Mouse (Mus musculus) liver, embryonic 16.5 days (tissue): ENCODE results near the gene Mrpl10. TPM values are rescaled to one million over a fixed set of nuclear protein-coding genes. Genes with fewer than 3 reads are reported as not detected.
A peak's percentile ranks its signal among the peaks of the same experiment; 100 is the strongest.

Experiments
- ATAC-seq: fragments of 200-750 bp; cut with Nextera tagmentation; 2 replicates; pipeline ENCODE4 v1.8.0; 2017; ENCODE audit warnings: low read depth, mild to moderate bottlenecking, moderate number of reproducible peaks, moderate library complexity
- H3K27ac ChIP-seq: fragments of 300-500 bp; sonication (generic); 2 replicates; pipeline ENCODE4 v1.5.1; 2014; ENCODE audit warnings: mild to moderate bottlenecking, low read length
- H3K27me3 ChIP-seq: fragments of 300-500 bp; sonication (generic); 2 replicates; pipeline ENCODE4 v1.6.1; 2014; ENCODE audit warnings: low read depth, low read length, mixed read lengths; ENCODE audit not compliant: control insufficient read depth, insufficient read depth
- H3K36me3 ChIP-seq: fragments of 300-500 bp; sonication (generic); 2 replicates; pipeline ENCODE4 v1.6.1; 2014; ENCODE audit warnings: mild to moderate bottlenecking; ENCODE audit not compliant: control insufficient read depth, insufficient read depth
- H3K4me1 ChIP-seq: fragments of 300-500 bp; sonication (generic); 2 replicates; pipeline ENCODE4 v1.6.1; 2014; ENCODE audit warnings: low read depth, low read length, mixed read lengths; ENCODE audit not compliant: control insufficient read depth
- H3K4me2 ChIP-seq: fragments of 300-500 bp; sonication (generic); 2 replicates; pipeline ENCODE4 v1.6.1; 2014; ENCODE audit warnings: low read depth, low read length, mixed read lengths
- H3K4me3 ChIP-seq: fragments of 300-500 bp; sonication (generic); 2 replicates; pipeline ENCODE4 v1.5.1; 2014; ENCODE audit warnings: low read depth, mild to moderate bottlenecking, low read length
- H3K9ac ChIP-seq: fragments of 300-500 bp; sonication (generic); 2 replicates; pipeline ENCODE4 v1.6.1; 2014; ENCODE audit warnings: low read depth, low read length
- H3K9me3 ChIP-seq: fragments of 300-500 bp; sonication (generic); replicated peaks from 2 replicates; pipeline ENCODE4 v1.6.1; 2016; ENCODE audit warnings: low read length; ENCODE audit not compliant: control insufficient read depth
- WGBS: fragments of 180-500 bp; shearing (Covaris S2); extraction: QIAGEN DNeasy Blood & Tissue Kit; methylation state at CpG from one replicate; pipeline ENCODE4 v1.1.7; 2014; ENCODE audit not compliant: insufficient replicate concordance; 5-methylcytosine and 5-hydroxymethylcytosine counted together
- polyA plus RNA-seq: library from polyadenylated mRNA; unstranded; fragments of >200 nt; fragmentation: Nextera tagmentation; extraction: Ambion mirVana; gene quantifications from 2 replicates; pipeline ENCODE4 v1.2.1, GENCODE M21; 2015

Gene Mrpl10
- polyA plus RNA-seq, result 28.8 and 33.5 TPM in 2 replicates

- under 1% methylated on average over 48 of the region's 48 CpGs for WGBS
- peaks cover 12% of the 10 kb centered on the region for H3K4me1 ChIP-seq
- ATAC-seq, result peak; percentile 87
- peak within 1 kb of the TSS; percentile 61 for H3K27ac ChIP-seq
- peak within 1 kb of the TSS; percentile 77 for H3K4me2 ChIP-seq
- no peaks in the 10 kb centered on the region; the same call in 1 of the 2 replicates for H3K36me3 ChIP-seq
- peak within 1 kb of the TSS; percentile 82 for H3K9ac ChIP-seq
- H3K4me3 ChIP-seq, result peak within 1 kb of the TSS; percentile 79
- H3K9me3 ChIP-seq, result no peaks in the 10 kb centered on the region
- H3K27me3 ChIP-seq, result no peaks in the 10 kb centered on the region
Measured at GRCm38 (mm10) chr11:97041022-97041899, at the start of gene Mrpl10, which contains the start of gene Lrrc46. Gene Mrpl10, plus strand, starts transcription at chr11:97041560. Gene Lrrc46, minus strand, starts transcription at chr11:97041407.

DNA sequence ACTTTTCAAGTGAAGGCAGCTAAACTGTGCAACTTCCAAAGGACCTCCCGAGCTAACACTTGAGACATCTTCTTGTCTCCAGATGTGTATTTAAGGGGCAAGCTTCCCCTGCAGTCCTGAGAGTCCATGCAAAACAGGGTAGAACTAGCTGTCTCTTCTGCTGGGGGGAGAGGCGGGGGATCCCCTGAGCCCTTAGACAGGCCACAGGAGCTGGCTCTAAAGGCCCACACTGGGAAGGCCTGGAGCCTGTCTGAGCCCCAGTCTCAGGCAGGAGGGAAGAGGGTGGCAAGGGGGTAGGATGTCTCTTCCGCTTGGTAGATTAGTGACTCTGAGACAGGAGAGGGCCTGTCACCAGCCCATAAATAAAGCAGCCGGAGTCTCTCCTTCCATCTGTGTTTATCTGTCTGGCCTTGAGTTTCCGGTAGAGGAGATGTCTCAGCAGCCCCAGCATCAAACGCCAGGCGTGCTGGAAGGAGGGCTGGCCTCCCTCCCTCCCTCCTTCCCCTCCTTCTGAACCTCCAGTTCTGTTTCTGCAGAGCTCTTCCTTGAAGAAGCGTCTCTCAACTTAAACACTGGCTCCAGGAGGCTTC, 48.5 kb upstream of the Mrpl10 start:
- no peak for ATAC-seq
- H3K9ac ChIP-seq, result no peak overlapping the region
- 18% methylated on average over 8 of the region's 8 CpGs for whole genome bisulfite sequencing

DNA sequence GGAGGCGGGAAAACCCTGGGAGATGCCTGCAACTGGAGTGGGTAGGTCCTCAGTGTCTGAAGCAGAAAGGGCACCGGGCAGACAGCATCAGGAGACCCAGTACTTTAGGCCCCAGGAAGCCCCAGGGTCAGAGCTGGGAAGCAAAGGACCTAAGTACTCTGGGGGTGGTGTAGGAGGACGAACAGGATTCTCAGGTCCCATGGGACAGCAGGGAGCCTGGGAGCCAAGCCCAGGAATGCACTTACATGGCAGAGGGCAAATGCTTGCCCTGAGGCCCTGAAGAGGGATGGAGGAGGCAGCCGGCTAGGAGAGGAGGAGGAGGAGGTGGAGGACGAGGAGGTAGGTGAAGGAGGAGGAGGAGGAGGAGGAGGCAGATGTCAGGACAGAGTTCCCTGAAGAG, 46.3 kb upstream of the Mrpl10 start:
- ATAC-seq, result no peak
- H3K27me3 ChIP-seq, result peaks cover 32% of the 10 kb centered on the region
- H3K4me3 ChIP-seq, result no peak overlapping the region
- no peak overlapping the region for H3K9ac ChIP-seq
- no peaks in the 10 kb centered on the region for H3K4me1 ChIP-seq
- H3K36me3 ChIP-seq, result no peaks in the 10 kb centered on the region
- H3K4me2 ChIP-seq, result no peak overlapping the region
- H3K9me3 ChIP-seq, result no peaks in the 10 kb centered on the region
- WGBS, result 34% methylated on average over 5 of the region's 5 CpGs
- H3K27ac ChIP-seq, result no peak overlapping the region

More for the DNA sequence above, 48.5 kb upstream of the Mrpl10 start:
- H3K4me3 ChIP-seq, result no peak overlapping the region
- no peak overlapping the region for H3K4me2 ChIP-seq
- H3K27ac ChIP-seq, result no peak overlapping the region
- H3K36me3 ChIP-seq, result no peaks in the 10 kb centered on the region
- H3K27me3 ChIP-seq, result peaks cover 29% of the 10 kb centered on the region
- H3K9me3 ChIP-seq, result no peaks in the 10 kb centered on the region
- no peaks in the 10 kb centered on the region for H3K4me1 ChIP-seq

GRCm38 (mm10) chr11:96995836-96996772, 45.3 kb upstream of the Mrpl10 start:
- peaks cover 35% of the 10 kb centered on the region for H3K27me3 ChIP-seq
- no peak for ATAC-seq
- WGBS, result 37% methylated on average over 15 of the region's 15 CpGs

DNA sequence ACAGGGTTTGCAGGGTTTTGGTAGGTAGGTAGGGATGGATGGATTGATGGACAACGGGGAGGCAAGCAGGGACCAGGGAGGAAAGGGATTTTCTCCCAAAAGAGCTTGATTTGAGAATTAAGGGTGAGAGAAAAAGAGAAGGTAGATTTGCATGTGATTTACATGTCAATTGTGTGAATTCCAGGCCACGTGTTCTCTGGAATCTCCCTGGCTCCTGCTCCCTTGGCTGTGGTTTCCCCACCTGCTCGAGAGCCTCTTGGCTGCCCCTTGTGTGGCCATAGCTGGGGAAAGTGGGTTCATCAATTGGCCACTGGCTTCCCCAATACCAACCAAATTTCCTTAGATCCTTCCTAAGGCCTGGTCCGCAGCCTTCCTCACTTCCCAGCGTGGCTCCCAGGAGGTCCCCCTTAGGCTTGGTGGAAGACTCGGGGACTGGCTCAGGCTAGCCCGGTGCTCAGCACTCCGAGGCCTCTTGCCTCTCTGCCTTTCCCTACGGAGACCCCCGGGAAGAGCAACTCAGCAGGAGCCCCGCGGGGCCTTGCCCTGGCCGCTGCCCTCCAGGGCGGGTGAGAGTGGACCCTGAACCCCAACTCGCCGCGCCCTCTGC, 44.5 kb upstream of the Mrpl10 start:
- H3K36me3 ChIP-seq, result no peaks in the 10 kb centered on the region
- ATAC-seq, result no peak
- H3K27me3 ChIP-seq, result peaks cover 35% of the 10 kb centered on the region
- WGBS, result 22% methylated on average over 17 of the region's 17 CpGs
- H3K4me1 ChIP-seq, result no peaks in the 10 kb centered on the region
- no peaks in the 10 kb centered on the region for H3K9me3 ChIP-seq
- H3K4me2 ChIP-seq, result peak overlapping the region; percentile 44
- H3K27ac ChIP-seq, result no peak overlapping the region
- H3K4me3 ChIP-seq, result peak overlapping the region; percentile 34
- no peak overlapping the region for H3K9ac ChIP-seq

More at GRCm38 (mm10) chr11:96995836-96996772, 45.3 kb upstream of the Mrpl10 start:
- Histone ChIP-seq H3K27ac (no peak overlapping the region), H3K9me3 (no peaks in the 10 kb centered on the region), H3K4me2 (no peak overlapping the region), H3K4me3 (no peak overlapping the region), H3K4me1 (no peaks in the 10 kb centered on the region), H3K9ac (no peak overlapping the region), H3K36me3 (no peaks in the 10 kb centered on the region)

GRCm38 (mm10) chr11:96997380-96997956, 43.9 kb upstream of the Mrpl10 start:
- Histone ChIP-seq H3K9me3 (no peaks in the 10 kb centered on the region), H3K27ac (no peak overlapping the region), H3K4me3 (peak overlapping the region; percentile 34), H3K4me1 (no peaks in the 10 kb centered on the region), H3K36me3 (no peaks in the 10 kb centered on the region), H3K9ac (no peak overlapping the region), H3K4me2 (peak overlapping the region; percentile 44), H3K27me3 (peaks cover 35% of the 10 kb centered on the region)
- WGBS, result 8% methylated on average over 30 of the region's 30 CpGs
- peak; percentile 66 for ATAC-seq

GRCm38 (mm10) chr11:97003170-97003569, 38.2 kb upstream of the Mrpl10 start:
- no peak for ATAC-seq
- H3K9ac ChIP-seq, result no peak overlapping the region
- no peak overlapping the region for H3K4me3 ChIP-seq
- WGBS, result 32% methylated on average over 5 of the region's 5 CpGs
- H3K36me3 ChIP-seq, result no peaks in the 10 kb centered on the region
- no peaks in the 10 kb centered on the region for H3K4me1 ChIP-seq
- H3K4me2 ChIP-seq, result no peak overlapping the region
- no peaks in the 10 kb centered on the region for H3K9me3 ChIP-seq
- H3K27ac ChIP-seq, result no peak overlapping the region
- H3K27me3 ChIP-seq, result peaks cover 17% of the 10 kb centered on the region
